Mouse (Mus musculus) liver, embryonic 11.5 days (tissue): ENCODE data around the gene Serpina3a. TPM values are rescaled to one million over a fixed set of nuclear protein-coding genes. Genes with fewer than 3 reads are reported as not detected.
"Not testable (repeated sequence)": the region's sequence is repeated elsewhere in the genome, so short reads cannot be mapped to it uniquely, and the experiment has no call there.

Experiments
- ATAC-seq: fragments of 200-750 bp; cut with Nextera tagmentation; replicated peaks from 2 replicates; pipeline ENCODE4 v1.8.0; 2017; ENCODE audit warnings: moderate number of reproducible peaks, mild to moderate bottlenecking, moderate TSS enrichment, moderate library complexity; ENCODE audit not compliant: low FRiP score
- DNase-seq: peaks from one replicate; pipeline ENCODE4 v3.0.0-alpha.2; 2017; ENCODE audit warnings: low spot score
- H3K27ac ChIP-seq: fragments of 300-500 bp; sonication (generic); 2 replicates; pipeline ENCODE4 v1.5.1; 2014; ENCODE audit warnings: mild to moderate bottlenecking, low read depth, low read length, control low read depth
- H3K27me3 ChIP-seq: fragments of 300-500 bp; sonication (generic); replicated peaks from 2 replicates; pipeline ENCODE4 v1.6.1; 2014; ENCODE audit warnings: low read length, mixed read lengths; ENCODE audit not compliant: control insufficient read depth, insufficient read depth
- H3K36me3 ChIP-seq: fragments of 300-500 bp; sonication (generic); 2 replicates; pipeline ENCODE4 v1.6.1; 2014; ENCODE audit warnings: mild to moderate bottlenecking, low read length, moderate library complexity, mixed read lengths; ENCODE audit not compliant: control insufficient read depth, insufficient read depth
- H3K4me1 ChIP-seq: fragments of 300-500 bp; sonication (generic); replicated peaks from 2 replicates; pipeline ENCODE4 v1.6.1; 2014; ENCODE audit warnings: low read length, mixed read lengths; ENCODE audit not compliant: control insufficient read depth, insufficient read depth
- H3K4me2 ChIP-seq: fragments of 300-500 bp; sonication (generic); 2 replicates; pipeline ENCODE4 v1.6.1; 2014; ENCODE audit warnings: mild to moderate bottlenecking, control low read depth, moderate library complexity
- H3K4me3 ChIP-seq: fragments of 300-500 bp; sonication (generic); 2 replicates; pipeline ENCODE4 v1.5.1; 2014; ENCODE audit warnings: low read depth, low read length, control low read depth
- H3K9ac ChIP-seq: fragments of 300-500 bp; sonication (generic); 2 replicates; pipeline ENCODE4 v1.6.1; 2014; ENCODE audit warnings: low read depth, low read length, control low read depth
- H3K9me3 ChIP-seq: fragments of 300-500 bp; sonication (generic); 2 replicates; pipeline ENCODE4 v1.6.1; 2016; ENCODE audit warnings: low read length, inconsistent platforms, mixed read lengths; ENCODE audit not compliant: control insufficient read depth
- WGBS: fragments of 180-500 bp; shearing (Covaris S2); extraction: QIAGEN DNeasy Blood & Tissue Kit; methylation state at CpG from one replicate; pipeline ENCODE4 v1.1.7; 2014; 5-methylcytosine and 5-hydroxymethylcytosine counted together
- polyA plus RNA-seq: library from polyadenylated mRNA; unstranded; fragments of >200 nt; fragmentation: Nextera tagmentation; extraction: Ambion mirVana; gene quantifications from 2 replicates; pipeline ENCODE4 v1.2.1, GENCODE M21; 2014

The Serpina3a gene
- polyA plus RNA-seq = not detected in 2 replicates

DNA sequence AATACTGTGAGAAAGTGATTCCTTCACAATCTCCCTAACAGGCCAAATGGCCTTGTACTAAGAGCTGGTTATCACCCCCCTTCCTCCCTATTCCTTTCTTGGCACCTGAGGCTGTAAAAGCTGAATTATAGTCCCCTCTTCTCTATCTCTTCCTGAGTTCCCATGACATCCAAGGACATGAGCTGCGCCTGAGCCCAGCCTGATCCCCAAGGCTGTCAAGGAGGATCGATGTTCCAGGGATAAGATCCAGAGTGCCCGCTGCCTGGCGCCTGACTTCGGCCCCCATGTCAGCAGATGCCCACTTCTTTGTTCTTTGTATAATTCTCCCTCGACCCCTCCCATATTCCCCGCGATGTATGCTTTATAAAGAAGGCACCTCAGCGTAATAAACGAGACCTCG, at the start of gene Serpina3a:
TSS of gene Serpina3a (plus strand) at position 392 of the 400 bp plus-strand sequence.
- H3K27me3 ChIP-seq, H3K36me3 ChIP-seq, H3K27ac ChIP-seq, H3K9ac ChIP-seq, H3K9me3 ChIP-seq, DNase-seq, H3K4me1 ChIP-seq, H3K4me3 ChIP-seq, ATAC-seq, H3K4me2 ChIP-seq: not testable (repeated sequence)
- 83% methylated on average over 10 of the region's 11 CpGs for WGBS

DNA sequence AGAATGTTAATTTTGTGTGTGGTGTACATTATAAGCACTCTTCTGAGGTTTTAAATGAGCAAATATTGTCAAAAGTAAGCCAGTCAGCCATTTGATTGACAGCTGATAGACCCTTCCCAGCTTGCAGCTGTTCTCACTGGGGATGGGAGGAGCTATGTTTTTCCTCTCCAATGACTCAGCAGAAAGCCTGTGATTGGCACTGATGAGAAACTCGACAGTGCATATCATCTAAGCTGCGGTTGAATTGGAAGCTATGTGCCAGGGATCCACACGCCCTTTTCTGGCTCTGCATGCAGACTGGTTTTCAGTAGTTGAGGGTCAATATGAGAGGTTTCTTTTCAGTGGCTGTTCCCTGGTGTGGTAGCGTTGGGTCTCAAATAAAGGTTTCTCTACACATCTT, 48.0 kb upstream of the Serpina3a start:
- H3K9me3 ChIP-seq = no peaks in the 10 kb centered on the region
- H3K27me3 ChIP-seq = no peaks in the 10 kb centered on the region
- no peak overlapping the region for H3K27ac ChIP-seq
- 51% methylated on average over 4 of the region's 4 CpGs for WGBS
- no peak overlapping the region for H3K4me2 ChIP-seq
- H3K4me3 ChIP-seq = no peak overlapping the region
- no peak overlapping the region for H3K9ac ChIP-seq
- no peak for ATAC-seq
- no peaks in the 10 kb centered on the region for H3K36me3 ChIP-seq
- DNase-seq = no peak
- no peaks in the 10 kb centered on the region for H3K4me1 ChIP-seq

DNA sequence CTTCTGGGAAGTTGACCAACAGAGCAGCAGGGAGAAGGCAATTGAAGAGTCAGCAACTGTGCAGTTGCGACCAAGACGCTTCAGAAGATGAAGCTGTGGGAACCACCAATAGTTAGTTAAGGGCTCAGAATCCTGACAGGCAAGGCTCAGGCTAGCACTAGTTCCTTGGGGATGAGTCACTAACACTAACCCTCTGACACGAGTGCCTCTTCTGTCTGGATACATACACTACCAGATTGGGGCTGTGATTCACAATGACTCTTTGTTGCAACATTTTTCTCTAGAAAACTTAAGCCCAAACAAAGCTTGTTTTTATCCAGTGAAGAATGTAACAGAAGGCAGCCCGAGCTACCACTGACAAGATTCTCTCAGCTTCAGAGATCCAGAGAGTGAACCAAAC, 47.5 kb upstream of the Serpina3a start:
- no peak for DNase-seq
- Histone ChIP-seq H3K4me1 (no peaks in the 10 kb centered on the region), H3K27ac (no peak overlapping the region), H3K27me3 (no peaks in the 10 kb centered on the region), H3K4me3 (no peak overlapping the region), H3K36me3 (no peaks in the 10 kb centered on the region), H3K4me2 (no peak overlapping the region), H3K9me3 (no peaks in the 10 kb centered on the region), H3K9ac (no peak overlapping the region)
- ATAC-seq = no peak
- 74% methylated on average over 4 of the region's 4 CpGs for WGBS

DNA sequence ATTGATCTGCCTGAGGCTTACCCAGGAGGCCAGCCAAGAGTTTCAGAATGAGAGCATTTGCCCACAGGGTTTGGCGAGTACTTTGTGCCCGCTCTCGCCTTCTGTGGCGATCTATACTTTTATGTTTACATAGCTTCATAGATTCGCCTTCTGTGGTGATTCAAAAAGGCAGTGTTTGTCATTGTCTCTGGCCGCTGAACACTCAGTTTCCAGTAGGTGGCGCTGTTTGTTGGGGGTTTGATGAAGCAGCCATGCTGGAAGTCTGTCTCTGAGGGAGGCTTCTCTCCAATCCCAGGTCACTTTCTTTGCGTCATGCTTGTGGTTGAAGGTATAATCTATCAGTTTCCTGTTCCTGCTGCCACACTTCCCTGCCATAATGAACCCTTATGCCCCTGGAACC, 46.3 kb upstream of the Serpina3a start:
- no peak overlapping the region for H3K9ac ChIP-seq
- H3K9me3 ChIP-seq = no peaks in the 10 kb centered on the region
- H3K36me3 ChIP-seq = no peaks in the 10 kb centered on the region
- H3K4me2 ChIP-seq = no peak overlapping the region
- DNase-seq (peak; percentile 64), ATAC-seq (no peak)
- H3K4me1 ChIP-seq = no peaks in the 10 kb centered on the region
- no peaks in the 10 kb centered on the region for H3K27me3 ChIP-seq
- H3K4me3 ChIP-seq = no peak overlapping the region
- no peak overlapping the region for H3K27ac ChIP-seq
- WGBS = 16% methylated on average over 8 of the region's 8 CpGs

DNA sequence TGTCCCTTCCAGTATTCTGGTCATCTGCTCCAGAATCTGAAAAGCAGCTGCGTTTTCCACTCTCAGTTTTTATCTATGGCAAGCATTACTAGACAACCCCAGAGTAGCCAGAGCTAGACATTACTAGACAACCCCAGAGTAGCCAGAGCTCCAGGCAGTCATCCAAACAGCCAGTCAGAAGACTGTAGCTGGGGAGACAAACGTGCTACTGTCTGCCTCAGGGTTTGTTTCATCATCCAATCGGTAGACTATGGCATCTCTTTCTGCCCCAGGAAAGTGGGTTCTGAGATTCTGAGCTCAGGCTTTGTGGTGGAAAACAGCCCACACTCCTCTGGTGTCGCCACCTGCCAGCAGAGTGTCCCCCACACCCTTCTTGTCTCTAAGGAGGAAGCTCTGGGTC, 45.0 kb upstream of the Serpina3a start:
- Histone ChIP-seq H3K9me3 (no peaks in the 10 kb centered on the region), H3K4me2 (no peak overlapping the region; the same call in 1 of the 2 replicates), H3K27me3 (no peaks in the 10 kb centered on the region), H3K4me3 (no peak overlapping the region), H3K4me1 (no peaks in the 10 kb centered on the region), H3K27ac (no peak overlapping the region), H3K36me3 (no peaks in the 10 kb centered on the region), H3K9ac (no peak overlapping the region)
- no peak for DNase-seq
- ATAC-seq = no peak
- 36% methylated on average over 4 of the region's 4 CpGs for WGBS

DNA sequence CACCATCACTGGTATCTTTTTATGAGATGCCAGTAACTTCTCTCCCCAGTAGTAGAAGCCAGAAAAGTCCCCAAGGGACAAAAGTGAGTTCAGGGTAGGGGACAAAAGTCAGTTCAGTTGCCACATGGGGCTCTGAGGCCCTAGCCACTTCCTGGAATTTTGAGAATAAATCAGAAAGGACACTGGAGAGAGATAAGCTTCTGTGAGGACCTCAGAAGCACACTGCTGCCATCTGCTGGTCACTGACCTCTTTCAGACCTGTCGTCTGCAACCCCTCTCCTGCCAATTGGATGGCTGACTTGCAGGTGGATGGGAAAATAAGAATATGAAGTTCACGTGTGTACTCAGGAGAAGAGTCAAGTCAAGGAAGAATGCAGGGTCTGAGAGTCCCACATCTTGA, 42.9 kb upstream of the Serpina3a start:
- Histone ChIP-seq H3K9me3 (no peaks in the 10 kb centered on the region), H3K4me1 (no peaks in the 10 kb centered on the region), H3K4me3 (no peak overlapping the region), H3K4me2 (no peak overlapping the region), H3K36me3 (no peaks in the 10 kb centered on the region), H3K27ac (no peak overlapping the region), H3K9ac (no peak overlapping the region), H3K27me3 (no peaks in the 10 kb centered on the region)
- peak; percentile 51 for DNase-seq
- 6% methylated on average over 2 of the region's 2 CpGs for WGBS
- ATAC-seq = peak; percentile 33

DNA sequence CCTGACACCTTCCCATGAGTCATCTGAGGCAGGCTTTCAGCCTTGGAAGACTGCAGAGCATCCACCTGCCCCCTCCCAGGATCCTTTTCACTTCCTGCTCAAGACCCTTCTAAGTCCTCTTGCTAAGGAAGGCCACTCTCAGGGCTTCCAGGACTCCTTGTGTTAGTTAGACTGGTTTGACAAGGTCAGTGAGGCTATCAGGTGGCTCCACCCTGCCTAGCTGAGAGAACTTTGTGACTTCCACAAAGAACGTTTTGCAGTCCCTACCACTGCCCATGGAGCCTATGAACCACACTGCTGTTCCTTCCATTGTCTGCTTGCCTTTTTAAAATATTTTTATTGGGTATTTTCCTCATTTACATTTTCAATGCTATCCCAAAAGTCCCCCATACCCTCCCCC, 40.8 kb upstream of the Serpina3a start:
- H3K4me1 ChIP-seq = no peaks in the 10 kb centered on the region
- no peaks in the 10 kb centered on the region for H3K9me3 ChIP-seq
- H3K4me3 ChIP-seq = no peak overlapping the region
- no peak overlapping the region for H3K27ac ChIP-seq
- no peak for DNase-seq
- 17% methylated on average over 1 of the region's 1 CpGs for WGBS
- no peak overlapping the region for H3K4me2 ChIP-seq
- no peak overlapping the region for H3K9ac ChIP-seq
- H3K36me3 ChIP-seq = no peaks in the 10 kb centered on the region
- no peak for ATAC-seq
- no peaks in the 10 kb centered on the region for H3K27me3 ChIP-seq

DNA sequence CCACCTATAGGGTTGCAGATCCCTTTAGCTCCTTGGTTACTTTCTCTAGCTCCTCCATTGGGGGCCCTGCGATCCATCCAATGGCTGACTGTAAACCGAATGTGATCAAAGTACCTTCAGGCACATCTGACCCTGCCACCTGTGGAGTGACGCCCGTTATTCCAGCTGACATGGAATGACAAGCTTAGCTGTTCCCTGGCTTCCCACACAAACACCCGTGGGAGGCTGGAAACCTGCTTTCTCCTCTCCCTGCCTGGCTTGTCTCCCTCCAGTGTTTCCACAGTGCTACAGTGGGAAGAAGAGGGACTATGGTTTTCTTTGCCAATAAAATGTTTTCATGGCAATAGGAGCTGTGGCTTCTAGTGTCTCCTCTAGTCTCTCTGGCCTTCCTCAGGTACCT, 40.2 kb upstream of the Serpina3a start:
- Histone ChIP-seq H3K27ac (no peak overlapping the region), H3K9ac (no peak overlapping the region), H3K36me3 (no peaks in the 10 kb centered on the region), H3K9me3 (no peaks in the 10 kb centered on the region), H3K4me1 (no peaks in the 10 kb centered on the region), H3K4me3 (no peak overlapping the region), H3K4me2 (no peak overlapping the region), H3K27me3 (no peaks in the 10 kb centered on the region)
- DNase-seq = no peak
- ATAC-seq = no peak
- WGBS = 66% methylated on average over 5 of the region's 5 CpGs

DNA sequence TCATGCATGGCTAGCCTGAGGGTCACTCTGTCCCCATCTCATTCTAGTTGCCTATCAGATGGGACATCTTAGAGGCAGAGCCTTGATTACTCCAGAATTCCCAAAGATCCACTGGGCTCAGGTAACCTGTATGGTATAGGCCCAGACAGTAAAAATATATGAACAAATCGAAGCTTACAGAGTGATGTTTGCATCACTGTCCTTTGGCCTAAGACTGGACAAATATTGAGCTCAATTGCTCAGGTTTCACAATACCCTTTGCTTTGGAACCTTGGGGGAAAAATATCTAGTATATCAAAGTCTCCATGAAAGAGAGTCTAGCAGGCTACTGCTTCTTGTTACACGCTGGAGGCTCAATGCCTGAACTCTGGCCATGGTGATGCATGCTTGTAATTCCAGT, 22.4 kb upstream of the Serpina3a start:
- DNase-seq (no peak), ATAC-seq (no peak)
- Histone ChIP-seq H3K9ac (no peak overlapping the region), H3K4me3 (no peak overlapping the region), H3K4me2 (no peak overlapping the region), H3K9me3 (no peaks in the 10 kb centered on the region), H3K27ac (no peak overlapping the region), H3K27me3 (no peaks in the 10 kb centered on the region), H3K4me1 (no peaks in the 10 kb centered on the region), H3K36me3 (no peaks in the 10 kb centered on the region)
- WGBS = 62% methylated on average over 2 of the region's 2 CpGs
